Mouse (Mus musculus) lung, adult 2 months (tissue): ENCODE measurements at regions not wholly inside any gene's neighbourhood (a gene's known extent, or its start where the extent isn't known, plus 50 kb on each side); places are given as distances from the start of the nearest gene placed in this dataset.

Source experiments
- CTCF ChIP-seq: fragments of 200-500 bp; IDR thresholded peaks from 2 replicates; pipeline ENCODE4 v1.5.1; 2011; ENCODE audit warnings: mild to moderate bottlenecking, low read length, control low read depth; ENCODE audit not compliant: insufficient read depth
- POLR2A ChIP-seq: fragments of 200-500 bp; IDR thresholded peaks from 2 replicates; pipeline ENCODE4 v1.6.1; 2011; ENCODE audit warnings: low read depth, mild to moderate bottlenecking, control low read depth, low read length, borderline replicate concordance; ENCODE audit errors: extremely low read depth

DNA sequence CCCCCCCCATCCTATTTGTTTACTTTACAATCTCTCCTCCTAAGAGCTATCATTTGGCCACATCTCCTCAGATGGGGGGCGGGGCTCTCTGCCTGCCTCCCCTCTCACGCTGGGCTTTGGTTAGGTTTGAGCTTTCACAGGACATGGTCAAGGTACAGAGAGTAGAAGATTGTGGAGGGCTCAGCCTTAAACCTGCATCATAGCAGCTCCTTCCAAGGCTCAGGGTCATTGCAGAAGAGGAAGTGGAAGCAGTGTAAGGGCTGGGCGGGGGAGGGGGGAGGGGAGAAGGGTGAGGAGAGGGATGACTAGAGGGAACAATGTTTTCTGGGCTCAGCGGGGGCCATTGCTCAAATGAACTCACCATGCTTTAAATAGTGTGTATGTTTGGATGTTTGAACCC lies 51.7 kb upstream of the Mphosph6 start:
- no peak for TF ChIP-seq POLR2A
- no peak for TF ChIP-seq CTCF
